Mouse (Mus musculus) common myeloid progenitor, adult 5-6 weeks (primary cell): Measurements from ENCODE around the gene Rita1. TPM values are rescaled to one million over a fixed set of nuclear protein-coding genes. Genes with fewer than 3 reads are reported as not detected.

Source experiments
- ATAC-seq: replicated peaks from 2 replicates; pipeline ENCODE4 v1.8.0; 2016; ENCODE audit warnings: low read depth, mild to moderate bottlenecking, moderate TSS enrichment, inconsistent platforms; ENCODE audit not compliant: poor library complexity, severe bottlenecking
- total RNA-seq: library from RNA; stranded (forward); fragments of 200-1000, 187-1606 nt; gene quantifications from 2 replicates; pipeline ENCODE4 v1.2.3, GENCODE M21; 2017

Gene Rita1
- total RNA-seq, 1 experiment from 2014 or later = 3.8 TPM

GRCm38 (mm10) chr5:120577935-120578441, 34.4 kb downstream of the Rita1 start:
- peak; percentile 55 for ATAC-seq

GRCm38 (mm10) chr5:120576781-120577301, 35.5 kb downstream of the Rita1 start:
- peak; percentile 24 for ATAC-seq

- no peak for ATAC-seq
These were observed 37.8 kb downstream of the Rita1 start for GRCm38 (mm10) chr5:120574469-120575063.

- no peak for ATAC-seq
These were observed 41.2 kb downstream of the Rita1 start for GRCm38 (mm10) chr5:120571056-120571740.

GRCm38 (mm10) chr5:120570289-120570897, 42.0 kb downstream of the Rita1 start:
- peak; percentile 79 for ATAC-seq

GRCm38 (mm10) chr5:120569791-120570190, 42.6 kb downstream of the Rita1 start:
- no peak for ATAC-seq

GRCm38 (mm10) chr5:120568964-120569363, 43.4 kb downstream of the Rita1 start:
- ATAC-seq = no peak

- ATAC-seq = no peak
These were observed 44.0 kb downstream of the Rita1 start for GRCm38 (mm10) chr5:120568336-120568768.

- ATAC-seq = no peak
These were observed 44.6 kb downstream of the Rita1 start for GRCm38 (mm10) chr5:120567761-120568211.

GRCm38 (mm10) chr5:120567253-120567701, 45.1 kb downstream of the Rita1 start:
- no peak for ATAC-seq

GRCm38 (mm10) chr5:120566681-120567252, 45.6 kb downstream of the Rita1 start:
- ATAC-seq = no peak

GRCm38 (mm10) chr5:120566101-120566500, 46.3 kb downstream of the Rita1 start:
- ATAC-seq = no peak

GRCm38 (mm10) chr5:120565171-120565905, 47.1 kb downstream of the Rita1 start:
- no peak for ATAC-seq

GRCm38 (mm10) chr5:120563914-120564311, 48.5 kb downstream of the Rita1 start:
- no peak for ATAC-seq

GRCm38 (mm10) chr5:120562956-120563913, 49.2 kb downstream of the Rita1 start:
- ATAC-seq = no peak

GRCm38 (mm10) chr5:120560616-120561311, 51.6 kb downstream of the Rita1 start:
- ATAC-seq = peak; percentile 69

- ATAC-seq = peak; percentile 42
These were observed 52.2 kb downstream of the Rita1 start for GRCm38 (mm10) chr5:120560129-120560615.

- ATAC-seq = peak; percentile 77
These were observed 53.6 kb downstream of the Rita1 start for GRCm38 (mm10) chr5:120558762-120559161.
